Mouse (Mus musculus): Measurements from ENCODE around the gene Sparcl1. TPM values are rescaled to one million over a fixed set of nuclear protein-coding genes. Genes with fewer than 3 reads are reported as not detected.

Gene Sparcl1
- polyA plus RNA-seq, 1 experiment: not detected

GRCm38 (mm10) chr5:104115118-104115517 is 1.6 kb upstream of the Sparcl1 start:
- H3K36me3 ChIP-seq (ENCODE audit: control insufficient read depth): no peaks in the 10 kb centered on the region
- no peak overlapping the region for H3K4me3 ChIP-seq (replicated peaks)
- no peak for TF ChIP-seq TAL1 (IDR thresholded peaks at IDR 0.05; ENCODE audit: low read length)
- no peak for TF ChIP-seq GATA1 (IDR thresholded peaks at IDR 0.05; ENCODE audit: low read length)
- no peaks in the 10 kb centered on the region for H3K4me1 ChIP-seq (ENCODE audit: control insufficient read depth)
- no peaks in the 10 kb centered on the region for H3K9me3 ChIP-seq (ENCODE audit: control insufficient read depth, low read length)
- no peaks in the 10 kb centered on the region for H3K27me3 ChIP-seq (ENCODE audit: control insufficient read depth)

GRCm38 (mm10) chr5:104112511-104112910 is 1.0 kb downstream of the Sparcl1 start:
- Histone ChIP-seq H3K36me3 (ENCODE audit: control insufficient read depth) (no peaks in the 10 kb centered on the region), H3K4me3 (replicated peaks) (no peak overlapping the region), H3K27me3 (ENCODE audit: control insufficient read depth) (no peaks in the 10 kb centered on the region), H3K4me1 (ENCODE audit: control insufficient read depth) (no peaks in the 10 kb centered on the region), H3K9me3 (ENCODE audit: control insufficient read depth, low read length) (no peaks in the 10 kb centered on the region)
- TF ChIP-seq TAL1 (IDR thresholded peaks at IDR 0.05; ENCODE audit: low read length): no peak
- TF ChIP-seq GATA1 (IDR thresholded peaks at IDR 0.05; ENCODE audit: low read length): no peak

GRCm38 (mm10) chr5:104112016-104112415 is 1.5 kb downstream of the Sparcl1 start:
- Histone ChIP-seq H3K27me3 (ENCODE audit: control insufficient read depth) (no peaks in the 10 kb centered on the region), H3K9me3 (ENCODE audit: control insufficient read depth, low read length) (no peaks in the 10 kb centered on the region), H3K36me3 (ENCODE audit: control insufficient read depth) (no peaks in the 10 kb centered on the region), H3K4me1 (ENCODE audit: control insufficient read depth) (no peaks in the 10 kb centered on the region), H3K4me3 (replicated peaks) (no peak overlapping the region)
- TF ChIP-seq TAL1 (IDR thresholded peaks at IDR 0.05; ENCODE audit: low read length) (no peak), GATA1 (IDR thresholded peaks at IDR 0.05; ENCODE audit: low read length) (no peak)

GRCm38 (mm10) chr5:104110171-104110920 is 3.2 kb downstream of the Sparcl1 start:
- H3K4me3 ChIP-seq (replicated peaks): no peak overlapping the region
- no peak for TF ChIP-seq GATA1 (IDR thresholded peaks at IDR 0.05; ENCODE audit: low read length)
- TF ChIP-seq TAL1 (IDR thresholded peaks at IDR 0.05; ENCODE audit: low read length): no peak
- H3K27me3 ChIP-seq (ENCODE audit: control insufficient read depth): no peaks in the 10 kb centered on the region
- H3K4me1 ChIP-seq (ENCODE audit: control insufficient read depth): no peaks in the 10 kb centered on the region
- no peaks in the 10 kb centered on the region for H3K9me3 ChIP-seq (ENCODE audit: control insufficient read depth, low read length)
- H3K36me3 ChIP-seq (ENCODE audit: control insufficient read depth): no peaks in the 10 kb centered on the region

- Histone ChIP-seq H3K9me3 (ENCODE audit: control insufficient read depth, low read length) (no peaks in the 10 kb centered on the region), H3K4me1 (ENCODE audit: control insufficient read depth) (no peaks in the 10 kb centered on the region), H3K4me3 (replicated peaks) (no peak overlapping the region), H3K36me3 (ENCODE audit: control insufficient read depth) (no peaks in the 10 kb centered on the region), H3K27me3 (ENCODE audit: control insufficient read depth) (no peaks in the 10 kb centered on the region)
- TF ChIP-seq TAL1 (IDR thresholded peaks at IDR 0.05; ENCODE audit: low read length): no peak
- no peak for TF ChIP-seq GATA1 (IDR thresholded peaks at IDR 0.05; ENCODE audit: low read length)
Observed at GRCm38 (mm10) chr5:104109516-104109915, 4.0 kb downstream of the Sparcl1 start.

- no peak for TF ChIP-seq GATA1 (IDR thresholded peaks at IDR 0.05; ENCODE audit: low read length)
- TF ChIP-seq TAL1 (IDR thresholded peaks at IDR 0.05; ENCODE audit: low read length): no peak
- H3K4me1 ChIP-seq (ENCODE audit: control insufficient read depth): no peaks in the 10 kb centered on the region
- no peaks in the 10 kb centered on the region for H3K27me3 ChIP-seq (ENCODE audit: control insufficient read depth)
Observed at GRCm38 (mm10) chr5:104108879-104109369, 4.6 kb downstream of the Sparcl1 start.

GRCm38 (mm10) chr5:104108127-104108875 is 5.2 kb downstream of the Sparcl1 start:
- no peaks in the 10 kb centered on the region for H3K36me3 ChIP-seq (ENCODE audit: control insufficient read depth)
- H3K4me3 ChIP-seq (replicated peaks): no peak overlapping the region
- TF ChIP-seq GATA1 (IDR thresholded peaks at IDR 0.05; ENCODE audit: low read length) (no peak), TAL1 (IDR thresholded peaks at IDR 0.05; ENCODE audit: low read length) (no peak)
- no peaks in the 10 kb centered on the region for H3K9me3 ChIP-seq (ENCODE audit: control insufficient read depth, low read length)
- H3K27me3 ChIP-seq (ENCODE audit: control insufficient read depth): no peaks in the 10 kb centered on the region
- H3K4me1 ChIP-seq (ENCODE audit: control insufficient read depth): no peaks in the 10 kb centered on the region

More at GRCm38 (mm10) chr5:104108879-104109369, 4.6 kb downstream of the Sparcl1 start:
- Histone ChIP-seq H3K36me3 (ENCODE audit: control insufficient read depth) (no peaks in the 10 kb centered on the region), H3K4me3 (replicated peaks) (no peak overlapping the region), H3K9me3 (ENCODE audit: control insufficient read depth, low read length) (no peaks in the 10 kb centered on the region)

- Histone ChIP-seq H3K4me3 (replicated peaks) (no peak overlapping the region), H3K4me1 (ENCODE audit: control insufficient read depth) (no peaks in the 10 kb centered on the region), H3K27me3 (ENCODE audit: control insufficient read depth) (no peaks in the 10 kb centered on the region), H3K9me3 (ENCODE audit: control insufficient read depth, low read length) (no peaks in the 10 kb centered on the region), H3K36me3 (ENCODE audit: control insufficient read depth) (no peaks in the 10 kb centered on the region)
- TF ChIP-seq TAL1 (IDR thresholded peaks at IDR 0.05; ENCODE audit: low read length) (no peak), GATA1 (IDR thresholded peaks at IDR 0.05; ENCODE audit: low read length) (no peak)
Observed at GRCm38 (mm10) chr5:104104111-104104510, 9.4 kb downstream of the Sparcl1 start.

- Histone ChIP-seq H3K4me3 (replicated peaks) (no peak overlapping the region), H3K4me1 (ENCODE audit: control insufficient read depth) (no peaks in the 10 kb centered on the region), H3K9me3 (ENCODE audit: control insufficient read depth, low read length) (no peaks in the 10 kb centered on the region), H3K36me3 (ENCODE audit: control insufficient read depth) (no peaks in the 10 kb centered on the region), H3K27me3 (ENCODE audit: control insufficient read depth) (no peaks in the 10 kb centered on the region)
- TF ChIP-seq TAL1 (IDR thresholded peaks at IDR 0.05; ENCODE audit: low read length) (no peak), GATA1 (IDR thresholded peaks at IDR 0.05; ENCODE audit: low read length) (no peak)
Observed at GRCm38 (mm10) chr5:104103171-104103570, 10.4 kb downstream of the Sparcl1 start.

Measured in erythroblast, embryonic 14.5 days (primary cell).